Mouse (Mus musculus) gastrocnemius, adult 8-10 months (tissue): ENCODE results near the gene Rep15. TPM values are rescaled to one million over a fixed set of nuclear protein-coding genes. Genes with fewer than 3 reads are reported as not detected.

Experiments
- total RNA-seq, 4 experiments: library from RNA; stranded (reverse); gene quantifications; 2 replicates each; pipeline ENCODE4 v1.2.4; 2022

Gene Rep15
- total RNA-seq, 4 experiments from 2014 or later: 0.34 to 0.68 (median 0.51) TPM

Other genes starting within 250 kb of the Rep15 start
- gene Arntl2, start 236.5 kb upstream of the Rep15 start, total RNA-seq: under 1 TPM; 0.48 to 0.72 (median 0.58) TPM
- not detected for gene Smco2, start 182.5 kb upstream of the Rep15 start, total RNA-seq
- gene Ppfibp1, start 144.1 kb upstream of the Rep15 start, total RNA-seq: 10 to 100 TPM; 45.6 to 62.4 (median 55.7) TPM
- gene 1700034J05Rik, start 78.2 kb upstream of the Rep15 start, total RNA-seq: not detected
- 10 to 100 TPM; 27.0 to 41.8 (median 39.7) TPM for gene Mrps35, start 10.2 kb downstream of the Rep15 start, total RNA-seq
- under 1 TPM in 2 of 4 experiments, not detected in 2; 0.27 to 0.29 TPM for gene Mansc4, start 54.4 kb downstream of the Rep15 start, total RNA-seq
- 1 to 10 TPM; 1.2 to 2.0 (median 1.4) TPM for gene Klhl42, start 58.8 kb downstream of the Rep15 start, total RNA-seq
- 1 to 10 TPM in 2 of 4 experiments, under 1 TPM in 2; 0.40 to 3.4 (median 1.2) TPM for gene Pthlh, start 231.6 kb downstream of the Rep15 start, total RNA-seq